Mouse (Mus musculus): Measurements from ENCODE around the gene Dohh.

The Dohh gene

GRCm38 (mm10) chr10:81417227-81418215 lies 33.3 kb downstream of the Dohh start:
- ATAC-seq (ENCODE audit: low TSS enrichment): peak; percentile 10; the same call in 1 of the 2 replicates

GRCm38 (mm10) chr10:81418216-81419070 lies 34.2 kb downstream of the Dohh start:
- ATAC-seq (ENCODE audit: low TSS enrichment): no peak

- no peak for ATAC-seq (ENCODE audit: low TSS enrichment)
Observed at GRCm38 (mm10) chr10:81419111-81419928, 35.1 kb downstream of the Dohh start.

GRCm38 (mm10) chr10:81420191-81420767 lies 36.1 kb downstream of the Dohh start:
- ATAC-seq (ENCODE audit: low TSS enrichment): no peak

GRCm38 (mm10) chr10:81421041-81421796 lies 37.0 kb downstream of the Dohh start:
- no peak for ATAC-seq (ENCODE audit: low TSS enrichment)

GRCm38 (mm10) chr10:81421797-81422100 lies 37.5 kb downstream of the Dohh start:
- ATAC-seq (ENCODE audit: low TSS enrichment): no peak

- ATAC-seq (ENCODE audit: low TSS enrichment): no peak
Observed at GRCm38 (mm10) chr10:81422191-81422590, 38.0 kb downstream of the Dohh start.

- no peak for ATAC-seq (ENCODE audit: low TSS enrichment)
Observed at GRCm38 (mm10) chr10:81422661-81423217, 38.5 kb downstream of the Dohh start.

- no peak for ATAC-seq (ENCODE audit: low TSS enrichment)
Observed at GRCm38 (mm10) chr10:81423476-81424245, 39.4 kb downstream of the Dohh start.

GRCm38 (mm10) chr10:81424246-81425051 lies 40.2 kb downstream of the Dohh start:
- ATAC-seq (ENCODE audit: low TSS enrichment): no peak

- no peak for ATAC-seq (ENCODE audit: low TSS enrichment)
Observed at GRCm38 (mm10) chr10:81425236-81425850, 41.1 kb downstream of the Dohh start.

GRCm38 (mm10) chr10:81426081-81426671 lies 41.9 kb downstream of the Dohh start:
- ATAC-seq (ENCODE audit: low TSS enrichment): no peak

- ATAC-seq (ENCODE audit: low TSS enrichment): no peak
Observed at GRCm38 (mm10) chr10:81426897-81427296, 42.7 kb downstream of the Dohh start.

GRCm38 (mm10) chr10:81427327-81427726 lies 43.1 kb downstream of the Dohh start:
- no peak for ATAC-seq (ENCODE audit: low TSS enrichment)

GRCm38 (mm10) chr10:81427804-81428506 lies 43.7 kb downstream of the Dohh start:
- ATAC-seq (ENCODE audit: low TSS enrichment): no peak

- ATAC-seq (ENCODE audit: low TSS enrichment): no peak
Observed at GRCm38 (mm10) chr10:81428507-81428870, 44.3 kb downstream of the Dohh start.

- ATAC-seq (ENCODE audit: low TSS enrichment): no peak
Observed at GRCm38 (mm10) chr10:81429092-81429491, 44.9 kb downstream of the Dohh start.
